In the genomic region with DNA sequence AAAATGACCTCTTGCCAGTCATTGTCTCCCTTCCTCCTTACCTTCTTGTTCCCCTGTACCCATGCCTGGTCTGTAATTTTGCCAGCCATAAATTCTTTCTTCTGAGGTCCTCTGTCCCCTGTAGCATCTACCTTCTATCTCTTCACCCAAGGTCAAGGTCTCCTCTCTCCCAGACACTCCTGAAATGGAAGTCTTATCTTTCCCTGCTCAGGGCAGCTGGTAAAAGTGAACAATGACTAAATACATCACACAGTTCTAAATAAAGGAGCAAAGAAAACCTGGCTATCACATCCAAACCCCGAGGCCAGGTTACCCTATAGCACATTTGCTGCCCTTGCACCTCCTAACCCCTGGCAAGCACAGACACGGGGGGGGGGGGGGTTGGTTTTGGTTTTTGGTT, we compare ENCODE assay signal across 28 mouse cellular contexts. TPM values are rescaled to one million over a fixed set of nuclear protein-coding genes. Genes with fewer than 3 reads are reported as not detected.
A peak's percentile ranks its signal among the peaks of the same experiment; 100 is the strongest.
DNase-seq lines count a peak whose midpoint lies in the region; ATAC-seq and TF ChIP-seq lines count a peak whose summit lies in the region.
"Had no signal": no experiment of that assay in that cellular context is flagged by ENCODE, and none has a peak within 500 bp of the region (broad histone marks: within the 10 kb centered on the region; RNA-seq: fewer than 3 reads in every experiment).

No protein-coding gene starts in this region.

- intact Hi-C loops in heart, adult 2 months (cut with DNase I): no loop called here
- intact Hi-C loops in heart, postnatal 36 days (cut with DNase I): no loop called here

- no peak for DNase-seq in heart, adult 2 months
- DNase-seq in heart, postnatal 36 days: no peak
- DNase-seq in heart, embryonic 10.5 days (ENCODE audit: low spot score): peak; percentile 46
- DNase-seq in thymus, postnatal 10 days (ENCODE audit: low spot score in 2 of 2): no peak
- no peak for DNase-seq in layer of hippocampus, adult 9-10 months (ENCODE audit: low spot score)
- no peak for DNase-seq in forebrain, embryonic 10.5 days (ENCODE audit: extremely low spot score, low spot score)
- DNase-seq: adrenal gland, adult 2 months; adrenal gland, postnatal 14 days; cerebellum, adult 11 months; cerebellum, adult 2 months; cerebellum, adult 9-11 months; cerebellum, postnatal 25 days; gastrocnemius, postnatal 10 days; gastrocnemius, postnatal 36 days; kidney, adult 11 months; kidney, adult 8-10 months had no signal

- TF ChIP-seq POLR2A in heart, adult 2 months (IDR thresholded peaks at IDR 0.05; ENCODE audit: insufficient read depth, low read depth, low read length): no peak

- peak overlapping the region; percentile 33 for H3K27ac ChIP-seq in heart, adult 2 months
- H3K27ac ChIP-seq in heart, embryonic 10.5 days: 0 out of 2 replicates have a peak overlapping the region, but pooled peaks have one; percentile 18
- H3K27ac ChIP-seq in heart, embryonic 12.5 days (ENCODE audit: poor library complexity, severe bottlenecking): peak overlapping the region; percentile 31; the same call in 1 of the 2 replicates
- peak overlapping the region; percentile 46; the same call in 1 of the 2 replicates for H3K27ac ChIP-seq in heart, embryonic 15.5 days
- no peak overlapping the region for H3K27ac ChIP-seq in forebrain, embryonic 10.5 days
- H3K27ac ChIP-seq: embryonic facial prominence, embryonic 10.5 days; embryonic facial prominence, embryonic 13.5 days; forebrain, embryonic 13.5 days; hindbrain, embryonic 12.5 days; hindbrain, embryonic 15.5 days; kidney, embryonic 15.5 days had no signal

- ATAC-seq in heart, embryonic 12.5 days (ENCODE audit: insufficient number of reproducible peaks, low FRiP score): no peak
- no peak; the same call in 1 of the 2 replicates for ATAC-seq in heart, embryonic 15.5 days (replicated peaks; ENCODE audit: insufficient number of reproducible peaks, insufficient read depth, low FRiP score, low read depth)
- ATAC-seq: CD4-positive, CD25-positive, alpha-beta regulatory T cell, adult 4 months; forebrain, embryonic 13.5 days; forebrain, embryonic 16.5 days had no signal

- no peaks in the 10 kb centered on the region for H3K9me3 ChIP-seq in heart, embryonic 10.5 days
- peaks cover 7% of the 10 kb centered on the region for H3K9me3 ChIP-seq in heart, embryonic 12.5 days (replicated peaks)
- no peaks in the 10 kb centered on the region for H3K9me3 ChIP-seq in heart, embryonic 15.5 days (replicated peaks)
- H3K9me3 ChIP-seq in forebrain, embryonic 10.5 days: no peaks in the 10 kb centered on the region
- H3K9me3 ChIP-seq: embryonic facial prominence, embryonic 10.5 days; embryonic facial prominence, embryonic 13.5 days; forebrain, embryonic 13.5 days; hindbrain, embryonic 12.5 days; hindbrain, embryonic 15.5 days; kidney, embryonic 15.5 days had no signal

- TF ChIP-seq CTCF in heart, adult 2 months (IDR thresholded peaks at IDR 0.05): no peak

- no peaks in the 10 kb centered on the region for H3K36me3 ChIP-seq in heart, adult 2 months (ENCODE audit: control insufficient read depth, insufficient read depth, low read length)
- H3K36me3 ChIP-seq in heart, embryonic 10.5 days: no peaks in the 10 kb centered on the region
- no peaks in the 10 kb centered on the region for H3K36me3 ChIP-seq in heart, embryonic 12.5 days
- no peaks in the 10 kb centered on the region for H3K36me3 ChIP-seq in heart, embryonic 15.5 days
- H3K36me3 ChIP-seq in forebrain, embryonic 10.5 days (replicated peaks): no peaks in the 10 kb centered on the region
- H3K36me3 ChIP-seq: embryonic facial prominence, embryonic 10.5 days; embryonic facial prominence, embryonic 13.5 days; hindbrain, embryonic 12.5 days; kidney, embryonic 15.5 days had no signal

- no peaks in the 10 kb centered on the region for H3K79me2 ChIP-seq in heart, adult 2 months (replicated peaks; ENCODE audit: control insufficient read depth, insufficient read depth, low read length)

- TF ChIP-seq EP300 in heart, adult 2 months (IDR thresholded peaks at IDR 0.05; ENCODE audit: insufficient read depth, low read depth, low read length): no peak

- no peaks in the 10 kb centered on the region for H3K4me1 ChIP-seq in heart, adult 2 months (ENCODE audit: control insufficient read depth, insufficient read depth, low read length)
- peaks cover 13% of the 10 kb centered on the region for H3K4me1 ChIP-seq in heart, embryonic 10.5 days
- peaks cover 12% of the 10 kb centered on the region for H3K4me1 ChIP-seq in heart, embryonic 12.5 days (replicated peaks)
- peaks cover 9% of the 10 kb centered on the region for H3K4me1 ChIP-seq in heart, embryonic 15.5 days (replicated peaks)
- no peaks in the 10 kb centered on the region for H3K4me1 ChIP-seq in forebrain, embryonic 10.5 days
- H3K4me1 ChIP-seq: embryonic facial prominence, embryonic 10.5 days; embryonic facial prominence, embryonic 13.5 days; forebrain, embryonic 13.5 days; hindbrain, embryonic 12.5 days; hindbrain, embryonic 15.5 days; kidney, embryonic 15.5 days had no signal

- no peak overlapping the region for H3K4me3 ChIP-seq in heart, adult 2 months
- no peak overlapping the region for H3K4me3 ChIP-seq in heart, embryonic 10.5 days
- H3K4me3 ChIP-seq in heart, embryonic 12.5 days: no peak overlapping the region
- H3K4me3 ChIP-seq in heart, embryonic 15.5 days: no peak overlapping the region
- no peak overlapping the region for H3K4me3 ChIP-seq in forebrain, embryonic 10.5 days
- H3K4me3 ChIP-seq: embryonic facial prominence, embryonic 10.5 days; embryonic facial prominence, embryonic 13.5 days; erythroblast, embryonic 14.5 days; forebrain, embryonic 13.5 days; hindbrain, embryonic 12.5 days; hindbrain, embryonic 15.5 days; kidney, embryonic 15.5 days had no signal

- no peak overlapping the region for H3K9ac ChIP-seq in heart, adult 2 months (ENCODE audit: low read depth, low read length)
- H3K9ac ChIP-seq in heart, embryonic 12.5 days: no peak overlapping the region
- H3K9ac ChIP-seq in heart, embryonic 15.5 days: no peak overlapping the region
- H3K9ac ChIP-seq: embryonic facial prominence, embryonic 13.5 days; forebrain, embryonic 13.5 days; hindbrain, embryonic 12.5 days; hindbrain, embryonic 15.5 days; kidney, embryonic 15.5 days had no signal

- WGBS in heart, adult 2 months: 10% methylated on average over 2 of the region's 2 CpGs
- WGBS in heart, embryonic 10.5 days: 48% methylated on average over 2 of the region's 2 CpGs
- WGBS in heart, embryonic 12.5 days: 16% methylated on average over 2 of the region's 2 CpGs
- 25% methylated on average over 2 of the region's 2 CpGs for WGBS in heart, embryonic 15.5 days
- 83% methylated on average over 2 of the region's 2 CpGs for WGBS in forebrain, embryonic 10.5 days

- H3K27me3 ChIP-seq in heart, adult 2 months (ENCODE audit: control insufficient read depth, insufficient read depth, low read length): no peaks in the 10 kb centered on the region
- H3K27me3 ChIP-seq in heart, embryonic 10.5 days (ENCODE audit: insufficient read depth, poor library complexity, severe bottlenecking): no peaks in the 10 kb centered on the region
- H3K27me3 ChIP-seq in heart, embryonic 12.5 days (replicated peaks): 0 out of 2 replicates have a peak, but pooled peaks cover 2% of the 10 kb centered on the region
- no peaks in the 10 kb centered on the region for H3K27me3 ChIP-seq in heart, embryonic 15.5 days
- H3K27me3 ChIP-seq in forebrain, embryonic 10.5 days (ENCODE audit: poor library complexity, severe bottlenecking): no peaks in the 10 kb centered on the region
- H3K27me3 ChIP-seq: embryonic facial prominence, embryonic 13.5 days; forebrain, embryonic 13.5 days; hindbrain, embryonic 12.5 days; hindbrain, embryonic 15.5 days; kidney, embryonic 15.5 days had no signal

- H3K4me2 ChIP-seq in heart, embryonic 12.5 days: no peak overlapping the region
- H3K4me2 ChIP-seq in heart, embryonic 15.5 days: no peak overlapping the region
- H3K4me2 ChIP-seq: embryonic facial prominence, embryonic 13.5 days; forebrain, embryonic 13.5 days; hindbrain, embryonic 12.5 days; hindbrain, embryonic 15.5 days; kidney, embryonic 15.5 days had no signal

RNA-seq across cellular contexts. Expression of a gene that starts 26.8 kb away (rescaled TPM):
- total RNA-seq in heart, adult 2 months (2021): 10 to 100 TPM in 1 of 2 experiments, 1 to 10 TPM in 1; 9.2 to 12.3 TPM
- polyA plus RNA-seq in heart, adult 2 months (2012; rRNA removed): 4.1 and 6.5 TPM in 2 replicates
- total RNA-seq in heart, postnatal 36 days (2021): 10 to 100 TPM; 10.6 to 11.8 TPM
- polyA plus RNA-seq in heart, embryonic 10.5 days (2016; fragmentation: Nextera tagmentation; extraction: Ambion mirVana): 30.5 and 37.2 TPM in 2 replicates
- 23.0 and 23.8 TPM in 2 replicates for polyA plus RNA-seq in heart, embryonic 12.5 days (2016; fragmentation: Nextera tagmentation; extraction: Ambion mirVana)
- 18.1 and 20.6 TPM in 2 replicates for polyA plus RNA-seq in heart, embryonic 15.5 days (2015; fragmentation: Nextera tagmentation; extraction: Ambion mirVana)
- polyA plus RNA-seq in forebrain, embryonic 10.5 days (2016; fragmentation: Nextera tagmentation; extraction: Ambion mirVana): 51.3 and 54.1 TPM in 2 replicates

RNA-seq across cellular contexts. Expression of a gene that starts 43.9 kb away (rescaled TPM):
- 10 to 100 TPM; 16.1 to 16.2 TPM for total RNA-seq in heart, adult 2 months (2021)
- polyA plus RNA-seq in heart, adult 2 months (2012; rRNA removed): 11.5 and 22.4 TPM in 2 replicates
- total RNA-seq in heart, postnatal 36 days (2021): 10 to 100 TPM; 15.3 to 18.8 TPM
- 1.5 and 2.4 TPM in 2 replicates for polyA plus RNA-seq in heart, embryonic 10.5 days (2016; fragmentation: Nextera tagmentation; extraction: Ambion mirVana)
- 2.2 and 3.2 TPM in 2 replicates for polyA plus RNA-seq in heart, embryonic 12.5 days (2016; fragmentation: Nextera tagmentation; extraction: Ambion mirVana)
- polyA plus RNA-seq in heart, embryonic 15.5 days (2015; fragmentation: Nextera tagmentation; extraction: Ambion mirVana): 2.7 and 2.8 TPM in 2 replicates
- polyA plus RNA-seq in forebrain, embryonic 10.5 days (2016; fragmentation: Nextera tagmentation; extraction: Ambion mirVana): 1.5 and 2.0 TPM in 2 replicates
- total RNA-seq: granulocyte monocyte progenitor cell, adult 5-6 weeks had no signal
